7 mouse cellular contexts compared by ENCODE assay signal in genomic region chr11:73176186-73176585, GRCm38 (mm10). TPM values are rescaled to one million over a fixed set of nuclear protein-coding genes. Genes with fewer than 3 reads are reported as not detected.
A peak's percentile ranks its signal among the peaks of the same experiment; 100 is the strongest.
DNase-seq lines count a peak whose midpoint lies in the region; ATAC-seq lines count a peak whose summit lies in the region.

No protein-coding gene starts in this region.

- H3K4me2 ChIP-seq in embryonic facial prominence, embryonic 13.5 days: peak overlapping the region; percentile 72

- no peaks in the 10 kb centered on the region for H3K9me3 ChIP-seq in megakaryocyte, embryonic 14.5 days
- no peaks in the 10 kb centered on the region for H3K9me3 ChIP-seq in embryonic facial prominence, embryonic 13.5 days
- no peaks in the 10 kb centered on the region for H3K9me3 ChIP-seq in limb, embryonic 10.5 days (replicated peaks)

- H3K9ac ChIP-seq in embryonic facial prominence, embryonic 13.5 days: peak overlapping the region; percentile 95

- peaks cover 46% of the 10 kb centered on the region for H3K4me1 ChIP-seq in megakaryocyte, embryonic 14.5 days
- H3K4me1 ChIP-seq in embryonic facial prominence, embryonic 13.5 days: peaks cover 34% of the 10 kb centered on the region
- H3K4me1 ChIP-seq in limb, embryonic 10.5 days: peaks cover 26% of the 10 kb centered on the region

- ATAC-seq in megakaryocyte, adult 5-6 weeks (ENCODE audit: poor library complexity, severe bottlenecking): no peak
- no peak for ATAC-seq in embryonic facial prominence, embryonic 13.5 days (ENCODE audit: insufficient number of reproducible peaks, insufficient read depth, low FRiP score, low TSS enrichment, low read depth)

- no peaks in the 10 kb centered on the region for H3K27me3 ChIP-seq in megakaryocyte, embryonic 14.5 days (replicated peaks)
- H3K27me3 ChIP-seq in embryonic facial prominence, embryonic 13.5 days: no peaks in the 10 kb centered on the region
- H3K27me3 ChIP-seq in limb, embryonic 10.5 days (ENCODE audit: low read depth, poor library complexity, severe bottlenecking): no peaks in the 10 kb centered on the region
- no peaks in the 10 kb centered on the region for H3K27me3 ChIP-seq in splenic B cell, adult 2 months (ENCODE audit: control insufficient read depth, insufficient read depth, low read length, poor library complexity, severe bottlenecking)

- WGBS in embryonic facial prominence, embryonic 13.5 days: 1% methylated on average over 15 of the region's 15 CpGs
- WGBS in limb, embryonic 10.5 days: 2% methylated on average over 15 of the region's 15 CpGs

- H3K36me3 ChIP-seq in megakaryocyte, embryonic 14.5 days (replicated peaks; ENCODE audit: low read length): peaks cover 47% of the 10 kb centered on the region
- peaks cover 37% of the 10 kb centered on the region for H3K36me3 ChIP-seq in embryonic facial prominence, embryonic 13.5 days
- peaks cover 48% of the 10 kb centered on the region for H3K36me3 ChIP-seq in limb, embryonic 10.5 days
- H3K36me3 ChIP-seq in splenic B cell, adult 2 months (ENCODE audit: control insufficient read depth, insufficient read depth, low read length, poor library complexity, severe bottlenecking): no peaks in the 10 kb centered on the region

- H3K27ac ChIP-seq in embryonic facial prominence, embryonic 13.5 days: peak overlapping the region; percentile 94
- peak overlapping the region; percentile 94 for H3K27ac ChIP-seq in limb, embryonic 10.5 days

- peak overlapping the region; percentile 99 for H3K4me3 ChIP-seq in megakaryocyte, embryonic 14.5 days (replicated peaks)
- peak overlapping the region; percentile 98 for H3K4me3 ChIP-seq in embryonic facial prominence, embryonic 13.5 days
- H3K4me3 ChIP-seq in limb, embryonic 10.5 days: peak overlapping the region; percentile 95

- DNase-seq in limb, embryonic 10.5 days (ENCODE audit: low spot score): no peak
- DNase-seq in splenic B cell, adult 2 months (ENCODE audit: low read depth, low spot score): peak; percentile 22
- DNase-seq in yolk sac, embryonic 10.5 days (ENCODE audit: low spot score): no peak
- no peak for DNase-seq in urinary bladder, postnatal 14 days (ENCODE audit: low spot score)

RNA-seq across cellular contexts. Expression of gene Emc6, which starts 0.7 kb away (rescaled TPM):
- polyA plus RNA-seq in megakaryocyte, embryonic 14.5 days (2012; ENCODE audit: insufficient read depth, low replicate concordance): 170 and 286 TPM in 2 replicates
- 42.9 and 53.0 TPM in 2 replicates for total RNA-seq in megakaryocyte, adult 5-6 weeks (2015)
- total RNA-seq in megakaryocyte, adult 5-6 weeks (2017): 28.7 and 29.0 TPM in 2 replicates
- 94.3 and 102 TPM in 2 replicates for polyA plus RNA-seq in embryonic facial prominence, embryonic 13.5 days (2015; fragmentation: Nextera tagmentation; extraction: Ambion mirVana)
- polyA plus RNA-seq in limb, embryonic 10.5 days (2016; fragmentation: Nextera tagmentation; extraction: Ambion mirVana): 114 and 133 TPM in 2 replicates

RNA-seq across cellular contexts. Expression of gene Tax1bp3, which starts 0.7 kb away (rescaled TPM):
- polyA plus RNA-seq in megakaryocyte, embryonic 14.5 days (2012; ENCODE audit: insufficient read depth, low replicate concordance): 19.3 and 28.8 TPM in 2 replicates
- total RNA-seq in megakaryocyte, adult 5-6 weeks (2015): 13.7 and 19.9 TPM in 2 replicates
- total RNA-seq in megakaryocyte, adult 5-6 weeks (2017): 16.8 and 18.5 TPM in 2 replicates
- 199 and 208 TPM in 2 replicates for polyA plus RNA-seq in embryonic facial prominence, embryonic 13.5 days (2015; fragmentation: Nextera tagmentation; extraction: Ambion mirVana)
- 190 and 226 TPM in 2 replicates for polyA plus RNA-seq in limb, embryonic 10.5 days (2016; fragmentation: Nextera tagmentation; extraction: Ambion mirVana)

RNA-seq across cellular contexts. Expression of gene P2rx5, which starts 16.0 kb away (rescaled TPM):
- polyA plus RNA-seq in megakaryocyte, embryonic 14.5 days (2012; ENCODE audit: insufficient read depth, low replicate concordance): 0.55 TPM in 1 of 2 replicates, not detected in the other
- not detected in 2 replicates for total RNA-seq in megakaryocyte, adult 5-6 weeks (2015)
- total RNA-seq in megakaryocyte, adult 5-6 weeks (2017): not detected in 2 replicates
- 0.25 TPM in 1 of 2 replicates, not detected in the other for polyA plus RNA-seq in embryonic facial prominence, embryonic 13.5 days (2015; fragmentation: Nextera tagmentation; extraction: Ambion mirVana)
- 0.20 and 0.24 TPM in 2 replicates for polyA plus RNA-seq in limb, embryonic 10.5 days (2016; fragmentation: Nextera tagmentation; extraction: Ambion mirVana)

RNA-seq across cellular contexts. Expression of gene Ctns, which starts 22.7 kb away (rescaled TPM):
- polyA plus RNA-seq in megakaryocyte, embryonic 14.5 days (2012; ENCODE audit: insufficient read depth, low replicate concordance): 1.3 and 4.1 TPM in 2 replicates
- 18.4 and 19.3 TPM in 2 replicates for total RNA-seq in megakaryocyte, adult 5-6 weeks (2015)
- 21.0 and 23.3 TPM in 2 replicates for total RNA-seq in megakaryocyte, adult 5-6 weeks (2017)
- polyA plus RNA-seq in embryonic facial prominence, embryonic 13.5 days (2015; fragmentation: Nextera tagmentation; extraction: Ambion mirVana): 23.5 and 23.6 TPM in 2 replicates
- polyA plus RNA-seq in limb, embryonic 10.5 days (2016; fragmentation: Nextera tagmentation; extraction: Ambion mirVana): 16.7 and 21.0 TPM in 2 replicates

RNA-seq across cellular contexts. Expression of gene Shpk, which starts 23.1 kb away (rescaled TPM):
- polyA plus RNA-seq in megakaryocyte, embryonic 14.5 days (2012; ENCODE audit: insufficient read depth, low replicate concordance): 0.53 and 1.2 TPM in 2 replicates
- 1.1 and 1.6 TPM in 2 replicates for total RNA-seq in megakaryocyte, adult 5-6 weeks (2015)
- 1.1 and 2.2 TPM in 2 replicates for total RNA-seq in megakaryocyte, adult 5-6 weeks (2017)
- polyA plus RNA-seq in embryonic facial prominence, embryonic 13.5 days (2015; fragmentation: Nextera tagmentation; extraction: Ambion mirVana): 1.6 and 1.9 TPM in 2 replicates
- polyA plus RNA-seq in limb, embryonic 10.5 days (2016; fragmentation: Nextera tagmentation; extraction: Ambion mirVana): 0.56 and 1.3 TPM in 2 replicates
